Mouse (Mus musculus): ENCODE results near the gene Npm3. TPM values are rescaled to one million over a fixed set of nuclear protein-coding genes. Genes with fewer than 3 reads are reported as not detected.
A peak's percentile ranks its signal among the peaks of the same experiment; 100 is the strongest.

Npm3 gene
- polyA plus RNA-seq, 2 experiments, result 10.6 to 59.0 TPM

GRCm38 (mm10) chr19:45730042-45730441 is 19.3 kb downstream of the Npm3 start:
- H3K27me3 ChIP-seq (ENCODE audit: control insufficient read depth, insufficient read depth, low read length), result peaks cover 13% of the 10 kb centered on the region
- H3K9me3 ChIP-seq (ENCODE audit: control insufficient read depth, low read length), result no peaks in the 10 kb centered on the region
- no peak for ATAC-seq (ENCODE audit: insufficient read depth)
- DNase-seq (ENCODE audit: low read depth in 3 of 3, low spot score in 3 of 3), result no peak
- WGBS (ENCODE audit: insufficient replicate concordance), result 59% methylated on average over 8 of the region's 8 CpGs
- H3K27ac ChIP-seq, result no peak overlapping the region
- H3K4me3 ChIP-seq (ENCODE audit: insufficient read depth in 1 of 2, low read depth in 2 of 2, low read length in 2 of 2), result no peak overlapping the region
- no peak overlapping the region for H3K4me2 ChIP-seq (ENCODE audit: low read depth)
- no peaks in the 10 kb centered on the region for H3K4me1 ChIP-seq (replicated peaks; ENCODE audit: control insufficient read depth in 2 of 2, insufficient read depth in 2 of 2, low read length in 1 of 2)
- no peak overlapping the region for H3K9ac ChIP-seq (replicated peaks)
- no peaks in the 10 kb centered on the region for H3K36me3 ChIP-seq (replicated peaks; ENCODE audit: control insufficient read depth, insufficient read depth, low read depth)
- TF ChIP-seq CTCF (IDR thresholded peaks at IDR 0.05; ENCODE audit: low read depth) (no peak), EP300 (IDR thresholded peaks at IDR 0.05; ENCODE audit: low read depth) (no peak)

GRCm38 (mm10) chr19:45727231-45727630 is 22.2 kb downstream of the Npm3 start:
- 44% methylated on average over 10 of the region's 10 CpGs for WGBS (ENCODE audit: insufficient replicate concordance)
- H3K27ac ChIP-seq, result no peak overlapping the region
- no peaks in the 10 kb centered on the region for H3K4me1 ChIP-seq (replicated peaks; ENCODE audit: control insufficient read depth in 2 of 2, insufficient read depth in 2 of 2, low read length in 1 of 2)
- no peak for DNase-seq (ENCODE audit: low read depth in 3 of 3, low spot score in 3 of 3)
- H3K4me3 ChIP-seq (ENCODE audit: insufficient read depth in 1 of 2, low read depth in 2 of 2, low read length in 2 of 2), result no peak overlapping the region
- no peak for ATAC-seq (ENCODE audit: insufficient read depth)
- no peak overlapping the region for H3K9ac ChIP-seq (replicated peaks)
- no peaks in the 10 kb centered on the region for H3K9me3 ChIP-seq (ENCODE audit: control insufficient read depth, low read length)
- H3K4me2 ChIP-seq (ENCODE audit: low read depth), result no peak overlapping the region
- TF ChIP-seq EP300 (IDR thresholded peaks at IDR 0.05; ENCODE audit: low read depth) (no peak), CTCF (IDR thresholded peaks at IDR 0.05; ENCODE audit: low read depth) (no peak)
- H3K27me3 ChIP-seq (ENCODE audit: control insufficient read depth, insufficient read depth, low read length), result no peaks in the 10 kb centered on the region
- H3K36me3 ChIP-seq (replicated peaks; ENCODE audit: control insufficient read depth, insufficient read depth, low read depth), result no peaks in the 10 kb centered on the region

GRCm38 (mm10) chr19:45725677-45726277 is 23.6 kb downstream of the Npm3 start:
- Histone ChIP-seq H3K4me1 (replicated peaks; ENCODE audit: control insufficient read depth in 2 of 2, insufficient read depth in 2 of 2, low read length in 1 of 2) (no peaks in the 10 kb centered on the region), H3K9ac (replicated peaks) (no peak overlapping the region), H3K9me3 (ENCODE audit: control insufficient read depth, low read length) (no peaks in the 10 kb centered on the region), H3K36me3 (replicated peaks; ENCODE audit: control insufficient read depth, insufficient read depth, low read depth) (no peaks in the 10 kb centered on the region), H3K4me3 (ENCODE audit: insufficient read depth in 1 of 2, low read depth in 2 of 2, low read length in 2 of 2) (no peak overlapping the region), H3K4me2 (ENCODE audit: low read depth) (no peak overlapping the region), H3K27me3 (ENCODE audit: control insufficient read depth, insufficient read depth, low read length) (no peaks in the 10 kb centered on the region), H3K27ac (no peak overlapping the region)
- 42% methylated on average over 14 of the region's 14 CpGs for WGBS (ENCODE audit: insufficient replicate concordance)
- DNase-seq (ENCODE audit: low read depth in 3 of 3, low spot score in 3 of 3) (no peak), ATAC-seq (ENCODE audit: insufficient read depth) (no peak)
- no peak for TF ChIP-seq CTCF (IDR thresholded peaks at IDR 0.05; ENCODE audit: low read depth)
- TF ChIP-seq EP300 (IDR thresholded peaks at IDR 0.05; ENCODE audit: low read depth), result no peak

- Histone ChIP-seq H3K4me3 (ENCODE audit: insufficient read depth in 1 of 2, low read depth in 2 of 2, low read length in 2 of 2) (no peak overlapping the region), H3K27ac (no peak overlapping the region), H3K4me1 (replicated peaks; ENCODE audit: control insufficient read depth in 2 of 2, insufficient read depth in 2 of 2, low read length in 1 of 2) (0 out of 4 replicates have a peak, but pooled peaks cover 0 to 2% of the 10 kb centered on the region in 2 experiments), H3K9ac (replicated peaks) (no peak overlapping the region), H3K9me3 (ENCODE audit: control insufficient read depth, low read length) (no peaks in the 10 kb centered on the region), H3K27me3 (ENCODE audit: control insufficient read depth, insufficient read depth, low read length) (peaks cover 6% of the 10 kb centered on the region), H3K36me3 (replicated peaks; ENCODE audit: control insufficient read depth, insufficient read depth, low read depth) (no peaks in the 10 kb centered on the region), H3K4me2 (ENCODE audit: low read depth) (no peak overlapping the region)
- WGBS (ENCODE audit: insufficient replicate concordance), result 59% methylated on average over 5 of the region's 5 CpGs
- DNase-seq (ENCODE audit: low read depth in 3 of 3, low spot score in 3 of 3) (no peak), ATAC-seq (ENCODE audit: insufficient read depth) (no peak)
- TF ChIP-seq CTCF (IDR thresholded peaks at IDR 0.05; ENCODE audit: low read depth), result peak; percentile 45
- no peak for TF ChIP-seq EP300 (IDR thresholded peaks at IDR 0.05; ENCODE audit: low read depth)
Observed at GRCm38 (mm10) chr19:45722188-45722587, 27.2 kb downstream of the Npm3 start.

- ATAC-seq (ENCODE audit: insufficient read depth) (no peak), DNase-seq (ENCODE audit: low read depth in 3 of 3, low spot score in 3 of 3) (no peak)
- Histone ChIP-seq H3K4me3 (ENCODE audit: insufficient read depth in 1 of 2, low read depth in 2 of 2, low read length in 2 of 2) (no peak overlapping the region), H3K9ac (replicated peaks) (no peak overlapping the region), H3K27ac (no peak overlapping the region), H3K4me1 (replicated peaks; ENCODE audit: control insufficient read depth in 2 of 2, insufficient read depth in 2 of 2, low read length in 1 of 2) (0 out of 4 replicates have a peak, but pooled peaks cover 0 to 2% of the 10 kb centered on the region in 2 experiments), H3K36me3 (replicated peaks; ENCODE audit: control insufficient read depth, insufficient read depth, low read depth) (no peaks in the 10 kb centered on the region), H3K9me3 (ENCODE audit: control insufficient read depth, low read length) (no peaks in the 10 kb centered on the region), H3K4me2 (ENCODE audit: low read depth) (no peak overlapping the region), H3K27me3 (ENCODE audit: control insufficient read depth, insufficient read depth, low read length) (peaks cover 6% of the 10 kb centered on the region)
- WGBS (ENCODE audit: insufficient replicate concordance), result 66% methylated on average over 3 of the region's 3 CpGs
- TF ChIP-seq EP300 (IDR thresholded peaks at IDR 0.05; ENCODE audit: low read depth) (no peak), CTCF (IDR thresholded peaks at IDR 0.05; ENCODE audit: low read depth) (no peak)
Observed at GRCm38 (mm10) chr19:45718286-45718685, 31.1 kb downstream of the Npm3 start.

Data from liver, embryonic 14.5 days (tissue).